Mouse (Mus musculus) kidney, postnatal 10 days (tissue): ENCODE results near the gene Ppp1r11.
A peak's percentile ranks its signal among the peaks of the same experiment; 100 is the strongest.

Experiments
- DNase-seq: peaks from one replicate; pipeline ENCODE4 v3.0.0; 2021; ENCODE audit warnings: mixed read lengths

The Ppp1r11 gene

DNA sequence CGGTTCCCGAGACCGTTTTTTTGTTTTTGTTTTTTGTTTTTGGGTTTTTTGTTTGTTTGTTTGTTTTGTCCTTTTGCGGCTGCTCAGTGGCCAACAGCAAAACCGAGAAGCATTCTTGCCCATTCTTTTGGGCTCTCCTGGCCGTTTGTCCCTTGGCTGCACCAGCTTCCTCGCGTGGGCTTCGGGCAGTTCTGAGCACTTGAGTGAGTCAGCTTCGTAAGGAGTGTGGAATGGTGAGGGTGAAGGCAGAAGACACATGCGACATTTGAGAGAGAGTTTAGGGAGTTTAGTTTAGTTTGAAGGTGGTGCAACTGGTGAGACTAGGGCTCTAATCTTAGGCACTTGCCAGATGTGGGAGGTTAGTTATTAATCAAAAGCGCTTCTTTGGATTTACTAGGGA is 7.3 kb upstream of the Ppp1r11 start:
- DNase-seq = peak; percentile 29

GRCm38 (mm10) chr17:36957999-36958743 is 6.6 kb upstream of the Ppp1r11 start, which contains the start of the genes Znrd1 and Znrd1as:
Znrd1 (minus strand) TSS chr17:36958559.
Znrd1as (plus strand) TSS chr17:36958592.
- DNase-seq = peak; percentile 97

DNA sequence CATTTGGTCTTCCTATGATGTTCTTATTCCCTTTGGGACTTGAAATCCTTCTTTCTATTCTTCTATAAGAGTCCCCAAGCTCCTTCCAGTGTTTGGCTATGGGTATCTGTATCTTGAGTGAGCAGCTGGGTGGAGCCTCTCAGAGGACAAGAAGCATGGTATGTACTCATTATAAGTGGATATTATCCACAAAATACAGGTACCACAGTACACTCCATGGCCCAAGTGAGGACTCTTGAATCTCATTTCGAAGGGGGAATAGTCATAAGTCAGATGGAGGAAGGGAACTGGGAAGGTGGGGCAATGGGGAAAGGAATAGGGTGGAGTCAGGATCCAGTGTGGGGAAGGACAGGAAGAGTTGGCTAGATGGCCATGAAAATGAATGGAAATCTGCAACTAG is 1.5 kb upstream of the Ppp1r11 start:
- no peak for DNase-seq

GRCm38 (mm10) chr17:36952631-36953030 is 1.1 kb upstream of the Ppp1r11 start:
- no peak for DNase-seq

DNA sequence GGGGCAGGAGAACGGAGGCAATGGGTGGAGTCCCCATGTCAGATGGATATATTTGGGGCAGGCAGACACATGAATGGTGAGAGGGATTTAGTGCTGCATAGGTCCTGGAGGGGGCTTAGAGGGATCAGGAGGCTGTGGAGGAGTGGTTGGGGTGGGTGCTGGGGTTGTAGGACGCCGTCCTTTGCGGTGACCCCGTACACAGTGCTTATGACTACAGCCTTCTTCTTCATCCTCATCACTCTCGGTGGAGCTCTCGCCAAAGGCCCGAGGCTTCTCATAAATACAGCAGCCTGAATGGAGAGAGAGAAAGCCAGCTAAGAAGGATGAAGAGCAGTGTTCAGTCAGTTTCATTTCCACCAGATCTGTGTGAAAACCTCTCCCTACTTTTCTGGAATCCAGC is 2.3 kb downstream of the Ppp1r11 start:
- DNase-seq = no peak

DNA sequence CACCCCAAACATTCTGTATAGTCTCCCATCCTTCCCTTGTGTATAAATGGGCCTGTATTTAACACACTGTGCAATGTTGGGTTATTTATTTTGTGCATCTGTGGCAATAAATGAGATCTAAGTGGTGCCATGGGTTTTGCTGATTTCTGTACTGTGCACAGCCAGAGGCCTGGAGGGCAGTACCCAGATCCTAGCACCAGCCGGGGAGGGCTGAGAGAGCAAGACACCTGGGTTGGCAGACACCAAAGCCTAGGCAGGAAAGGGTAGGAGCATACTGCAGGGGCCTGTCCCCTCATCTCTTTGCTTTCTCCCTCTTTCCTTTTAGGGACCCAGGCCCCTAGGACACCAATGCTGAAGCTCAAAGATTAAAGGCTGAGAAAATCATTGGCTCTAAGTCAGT is 3.3 kb downstream of the Ppp1r11 start:
- DNase-seq = no peak

GRCm38 (mm10) chr17:36947051-36947819 is 4.3 kb downstream of the Ppp1r11 start:
- peak; percentile 71 for DNase-seq

GRCm38 (mm10) chr17:36944121-36944775 is 7.3 kb downstream of the Ppp1r11 start:
- no peak for DNase-seq

DNA sequence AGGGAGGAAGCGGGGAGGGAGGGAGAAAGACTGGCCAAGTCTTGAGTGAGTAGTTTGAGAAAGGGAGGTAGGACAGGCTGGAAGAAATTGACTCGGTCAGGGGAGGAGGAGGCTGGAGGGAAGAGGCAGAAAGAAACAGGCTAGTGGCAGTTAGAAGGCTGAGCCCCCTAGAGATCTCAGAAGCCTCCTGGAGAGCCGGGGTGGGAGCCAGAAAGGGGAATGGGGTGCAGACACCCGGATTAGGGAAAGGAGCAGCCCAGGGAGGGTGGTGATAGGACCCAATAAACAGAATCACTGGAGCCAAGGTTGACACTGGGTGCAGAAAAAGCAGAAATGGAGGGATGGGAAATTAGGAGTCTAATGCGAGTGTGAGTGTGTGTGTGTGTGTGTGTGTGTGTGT is 7.8 kb downstream of the Ppp1r11 start:
- no peak for DNase-seq

- DNase-seq = peak; percentile 24
Measured at GRCm38 (mm10) chr17:36942791-36943471, 8.6 kb downstream of the Ppp1r11 start, which contains the start of gene Rnf39. Rnf39 (plus strand) TSS chr17:36942918.

- DNase-seq = peak; percentile 61
Measured at GRCm38 (mm10) chr17:36942391-36942790, 9.2 kb downstream of the Ppp1r11 start.

DNA sequence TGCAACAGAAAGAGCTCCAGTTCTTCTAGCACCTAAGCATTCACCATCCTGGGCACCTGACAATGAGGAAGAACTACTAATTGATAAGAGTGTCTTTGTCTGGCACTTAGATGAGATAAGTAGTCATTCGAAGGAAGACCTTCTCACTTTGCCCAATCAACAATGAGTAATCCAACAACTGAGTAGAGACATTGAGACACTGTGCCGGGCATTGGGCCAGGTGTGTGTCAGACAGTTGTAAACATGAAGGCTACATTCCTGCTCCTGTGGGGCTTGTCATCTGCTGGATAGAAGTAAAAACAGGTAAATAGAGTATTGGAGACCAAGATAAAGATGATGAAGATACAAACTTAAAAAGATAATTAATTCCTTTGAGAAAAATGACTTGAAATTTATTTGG is 13.5 kb downstream of the Ppp1r11 start:
- DNase-seq = no peak

DNA sequence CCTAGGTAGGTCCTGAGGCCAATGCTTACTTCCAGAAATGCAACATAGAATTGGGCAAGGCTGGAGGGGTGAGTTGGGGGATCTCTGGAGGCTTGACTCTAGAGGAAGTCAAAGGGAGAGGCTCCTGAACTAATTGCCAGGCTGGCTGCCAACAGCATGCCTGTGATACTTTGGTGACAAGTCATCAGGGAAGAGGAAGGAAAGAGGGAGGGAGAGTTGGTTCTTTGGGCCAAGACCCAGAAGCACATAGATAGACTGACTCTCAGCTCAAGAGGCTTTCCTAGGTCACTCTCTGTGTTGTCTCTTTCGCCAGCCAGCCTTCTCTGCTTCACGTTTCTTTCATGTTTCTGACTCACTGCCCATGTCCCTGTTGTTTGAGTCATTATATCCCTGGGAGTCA is 19.7 kb downstream of the Ppp1r11 start:
- peak; percentile 63 for DNase-seq

GRCm38 (mm10) chr17:36931130-36931529 is 20.4 kb downstream of the Ppp1r11 start:
- DNase-seq = no peak

DNA sequence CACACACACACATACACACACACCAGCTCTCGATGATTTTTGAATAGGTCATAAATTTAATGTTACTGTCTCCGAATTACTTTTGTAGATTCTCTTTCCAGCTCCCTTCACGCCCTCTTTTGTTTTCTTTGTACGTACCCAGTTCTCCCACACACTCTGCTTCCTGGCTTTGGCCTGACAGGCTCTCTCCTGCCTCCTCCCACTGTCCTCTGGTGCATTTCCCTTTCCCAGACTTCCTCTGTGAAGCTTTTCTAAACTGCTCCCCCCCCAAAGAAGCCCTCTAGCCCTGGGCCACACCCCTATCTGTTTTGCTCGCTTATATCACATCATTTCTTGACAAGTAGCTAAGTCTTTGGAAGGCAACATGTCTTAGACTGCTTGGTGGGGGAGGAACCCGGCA is 21.3 kb downstream of the Ppp1r11 start:
- peak; percentile 30 for DNase-seq

DNA sequence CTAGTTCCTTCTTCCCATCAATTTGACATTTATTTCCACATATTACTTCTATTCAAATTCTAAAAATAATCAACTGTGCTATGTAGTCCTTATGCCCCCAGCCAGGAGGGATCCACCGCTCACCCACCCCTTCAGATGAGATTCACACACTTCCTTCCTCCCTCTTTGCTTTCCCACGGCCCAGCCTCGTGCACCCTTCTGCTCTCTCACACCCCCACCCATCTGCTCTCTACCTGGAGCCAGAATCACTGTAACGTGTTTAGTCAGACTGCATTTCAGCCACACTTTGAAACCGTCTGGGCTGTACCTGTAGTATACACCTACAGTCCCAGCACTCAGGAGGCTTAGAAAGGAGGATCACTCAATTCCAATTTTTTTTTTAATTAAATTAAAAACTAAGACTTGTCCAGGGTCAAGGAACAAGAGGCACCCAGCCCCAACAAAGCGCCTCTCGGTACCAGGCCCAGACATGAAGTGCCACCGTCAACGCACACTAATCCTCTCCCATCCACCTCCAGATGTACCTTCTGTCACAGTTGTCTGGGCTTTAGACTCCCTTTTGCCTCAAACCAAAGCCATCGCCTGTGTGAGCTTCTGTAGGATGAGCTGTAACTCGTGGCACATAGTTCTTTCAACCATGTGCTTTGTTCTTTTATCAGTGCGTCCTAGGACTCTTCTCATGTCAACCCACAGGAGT is 22.2 kb downstream of the Ppp1r11 start:
- no peak for DNase-seq

GRCm38 (mm10) chr17:36927496-36928120 is 23.9 kb downstream of the Ppp1r11 start:
- no peak for DNase-seq

- no peak for DNase-seq
Measured at GRCm38 (mm10) chr17:36923491-36923890, 28.1 kb downstream of the Ppp1r11 start.

DNA sequence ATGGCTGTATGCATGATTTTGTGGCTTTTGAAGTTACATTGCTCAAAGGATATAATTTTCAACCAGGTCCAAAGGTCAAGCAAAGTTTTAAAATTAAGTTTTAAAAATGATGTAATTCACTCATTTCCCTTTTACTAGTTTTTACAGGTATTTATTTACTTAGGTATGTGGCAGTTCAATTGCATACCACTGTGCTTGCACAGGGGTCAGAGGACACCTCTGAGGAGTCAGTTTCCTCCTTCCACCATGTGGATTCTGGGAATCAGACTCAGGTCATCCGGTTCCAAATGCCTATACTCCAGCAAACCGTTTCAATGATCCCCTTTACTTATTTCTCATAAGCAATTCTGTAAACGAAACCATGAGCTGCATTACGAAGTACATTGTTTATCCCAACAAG is 28.8 kb downstream of the Ppp1r11 start:
- no peak for DNase-seq

GRCm38 (mm10) chr17:36920239-36920638 is 31.3 kb downstream of the Ppp1r11 start:
- DNase-seq = no peak

- DNase-seq = peak; percentile 82
Measured at GRCm38 (mm10) chr17:36915076-36915475, 36.5 kb downstream of the Ppp1r11 start.

DNA sequence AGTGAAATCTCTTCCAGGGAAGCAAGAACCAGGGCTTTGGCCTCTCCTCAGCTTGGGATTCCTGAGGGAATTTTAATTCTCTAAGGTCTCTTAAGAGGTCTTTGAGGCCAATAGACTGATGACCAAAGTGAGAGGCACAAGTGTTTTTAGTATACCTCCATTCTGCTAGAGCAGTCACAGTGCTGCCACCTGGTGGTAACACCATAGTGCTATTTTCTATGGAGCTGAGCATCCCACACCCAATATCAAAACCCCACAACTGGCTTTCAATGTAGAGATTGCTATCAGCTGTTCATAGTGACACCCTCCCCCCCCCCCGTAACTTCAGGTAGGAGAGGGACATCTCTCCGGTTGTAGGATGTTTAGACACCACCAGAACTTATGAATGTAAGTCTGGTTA is 37.4 kb downstream of the Ppp1r11 start:
- peak; percentile 92 for DNase-seq
